Mouse (Mus musculus) cerebellum, postnatal 14 days (tissue): ENCODE data around the gene Gm49391.
"Not testable (repeated sequence)": the region's sequence is repeated elsewhere in the genome, so short reads cannot be mapped to it uniquely, and the experiment has no call there.

ENCODE experiments used
- DNase-seq, 2 experiments: peaks; one replicate each; pipeline ENCODE4 v3.0.0; 2021; ENCODE audit warnings: mixed read lengths in 2 of 2

Gene Gm49391

GRCm38 (mm10) chr13:60936500-60936901 is at the start of gene Gm49391, which contains the start of gene Ctla2a:
TSS of gene Gm49391 (minus strand) at chr13:60936571.
TSS of gene Ctla2a (minus strand) at chr13:60936625.
- DNase-seq, result no peak

GRCm38 (mm10) chr13:60972319-60972718 is 35.9 kb upstream of the Gm49391 start:
- DNase-seq, result not testable (repeated sequence)

GRCm38 (mm10) chr13:60963985-60964384 is 27.6 kb upstream of the Gm49391 start:
- DNase-seq, result not testable (repeated sequence)

- no peak for DNase-seq
Observed at GRCm38 (mm10) chr13:60961706-60962105, 25.3 kb upstream of the Gm49391 start.

GRCm38 (mm10) chr13:60941884-60942283 is 5.5 kb upstream of the Gm49391 start, which contains the start of gene Tpbpa:
TSS of gene Tpbpa (minus strand) at chr13:60941984.
- DNase-seq, result not testable (repeated sequence)

- not testable (repeated sequence) for DNase-seq
Observed at GRCm38 (mm10) chr13:60935490-60935889, 881 bp downstream of the Gm49391 start, which contains the start of gene Gm49393. TSS of gene Gm49393 (minus strand) at chr13:60935590.

GRCm38 (mm10) chr13:60904780-60905179 is 31.6 kb downstream of the Gm49391 start, which contains the start of gene Tpbpb:
TSS of gene Tpbpb (minus strand) at chr13:60904880.
- not testable (repeated sequence) for DNase-seq

GRCm38 (mm10) chr13:60897328-60897727 is 39.0 kb downstream of the Gm49391 start, which contains the start of gene Ctla2b:
TSS of gene Ctla2b (minus strand) at chr13:60897447.
- no peak for DNase-seq

- not testable (repeated sequence) for DNase-seq
Observed at GRCm38 (mm10) chr13:60896794-60897193, 39.6 kb downstream of the Gm49391 start, which contains the start of gene Gm49392. TSS of gene Gm49392 (minus strand) at chr13:60896894.

GRCm38 (mm10) chr13:60895406-60896160 is 40.8 kb downstream of the Gm49391 start:
- no peak for DNase-seq

- no peak for DNase-seq
Observed at GRCm38 (mm10) chr13:60892301-60892700, 44.1 kb downstream of the Gm49391 start.

GRCm38 (mm10) chr13:60864281-60864680 is 72.1 kb downstream of the Gm49391 start, which contains the start of gene 4930486L24Rik:
TSS of gene 4930486L24Rik (minus strand) at chr13:60864475.
- no peak for DNase-seq

GRCm38 (mm10) chr13:60848241-60849120 is 87.9 kb downstream of the Gm49391 start:
- DNase-seq, result no peak
